Mouse (Mus musculus): ENCODE measurements around the gene Olfr695. TPM values are rescaled to one million over a fixed set of nuclear protein-coding genes. Genes with fewer than 3 reads are reported as not detected.

Olfr695 gene
- polyA plus RNA-seq, 1 experiment, result not detected

DNA sequence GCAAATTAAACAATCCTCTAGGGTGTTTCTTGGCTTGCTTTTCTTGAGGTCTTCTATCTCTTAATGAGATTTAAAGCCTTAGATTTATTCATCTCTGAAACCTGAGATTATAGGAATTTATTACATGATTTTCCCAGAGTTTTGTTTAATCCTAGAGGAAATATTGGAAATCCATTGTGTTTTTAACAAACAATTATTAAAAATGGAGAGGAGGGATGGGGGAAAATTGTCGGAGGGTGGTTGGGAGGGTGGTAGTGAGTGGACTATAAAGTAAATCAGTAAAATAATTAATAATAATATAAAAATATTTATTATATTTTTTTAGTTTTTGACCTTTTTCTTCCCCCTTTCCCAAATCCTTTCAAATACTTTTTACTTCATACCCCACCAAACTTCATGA, 24.5 kb downstream of the Olfr695 start, which contains the start of gene Olfr694:
Gene Olfr694 (minus strand): TSS at position 101 of the 400 bp plus-strand sequence.
- no peak for TF ChIP-seq CTCF (IDR thresholded peaks at IDR 0.05; ENCODE audit: borderline replicate concordance, extremely low read depth, insufficient read depth, insufficient read length)
- TF ChIP-seq POLR2A (IDR thresholded peaks at IDR 0.05; ENCODE audit: borderline replicate concordance, extremely low read depth, insufficient read depth, insufficient read length, poor library complexity, severe bottlenecking), result no peak
- DNase-seq (ENCODE audit: low read depth), result no peak

DNA sequence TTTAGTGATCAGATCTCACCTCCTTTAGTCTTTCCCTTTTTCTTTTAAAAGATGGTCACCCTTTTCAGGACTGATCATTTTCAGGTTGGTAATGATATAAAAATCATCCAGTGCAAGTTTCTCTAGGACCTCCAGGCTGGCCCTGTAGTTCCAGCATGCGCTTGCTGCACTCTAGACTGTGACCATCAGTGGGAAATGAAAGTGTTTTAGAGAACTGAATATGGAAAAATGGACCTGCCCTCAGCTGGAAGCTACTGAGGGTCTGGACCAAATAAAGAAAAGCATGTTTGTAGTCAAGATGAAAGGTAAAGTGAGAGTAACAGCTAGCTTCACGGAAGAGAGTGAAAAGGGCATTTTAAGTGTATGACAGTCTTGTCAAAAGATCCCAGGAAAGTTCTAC, 30.8 kb downstream of the Olfr695 start:
- no peak for DNase-seq (ENCODE audit: low read depth)
- TF ChIP-seq POLR2A (IDR thresholded peaks at IDR 0.05; ENCODE audit: borderline replicate concordance, extremely low read depth, insufficient read depth, insufficient read length, poor library complexity, severe bottlenecking), result no peak
- no peak for TF ChIP-seq CTCF (IDR thresholded peaks at IDR 0.05; ENCODE audit: borderline replicate concordance, extremely low read depth, insufficient read depth, insufficient read length)

DNA sequence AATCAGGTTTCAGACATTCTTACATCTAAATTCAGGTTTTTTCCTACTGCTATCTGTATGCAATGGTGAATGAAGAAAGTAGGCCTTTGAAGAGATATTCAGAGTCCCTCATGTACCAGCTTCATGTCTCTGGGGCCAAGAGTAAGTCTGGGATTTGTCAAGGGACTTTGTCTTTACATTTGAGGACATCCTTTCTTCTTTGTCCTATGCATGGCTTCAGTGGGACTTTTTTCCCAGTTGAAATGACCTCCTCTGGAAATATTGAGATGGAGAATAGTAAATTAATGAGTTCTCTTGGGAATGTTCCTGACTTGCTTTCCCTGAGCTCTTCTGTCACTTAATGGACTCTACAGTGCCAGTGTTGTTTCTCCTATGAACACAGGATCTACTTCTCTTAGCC, 35.7 kb downstream of the Olfr695 start, which contains the start of gene Olfr693:
Gene Olfr693 (minus strand): TSS at position 101 of the 400 bp plus-strand sequence.
- DNase-seq (ENCODE audit: low read depth), result no peak
- no peak for TF ChIP-seq POLR2A (IDR thresholded peaks at IDR 0.05; ENCODE audit: borderline replicate concordance, extremely low read depth, insufficient read depth, insufficient read length, poor library complexity, severe bottlenecking)
- TF ChIP-seq CTCF (IDR thresholded peaks at IDR 0.05; ENCODE audit: borderline replicate concordance, extremely low read depth, insufficient read depth, insufficient read length), result no peak

Other genes starting within 250 kb of the Olfr695 start
- 0.01 TPM in 1 of 2 replicates, not detected in the other for gene Olfr693, start 35.8 kb downstream of the Olfr695 start, polyA plus RNA-seq (2012; rRNA removed)
- not detected in 2 replicates for gene Olfr694, start 24.6 kb downstream of the Olfr695 start, polyA plus RNA-seq (2012; rRNA removed)
- not detected in 2 replicates for gene Olfr697, start 26.0 kb upstream of the Olfr695 start, polyA plus RNA-seq (2012; rRNA removed)
- not detected in 2 replicates for gene Olfr698, start 39.0 kb upstream of the Olfr695 start, polyA plus RNA-seq (2012; rRNA removed)
- not detected in 2 replicates for gene Olfr699, start 76.8 kb upstream of the Olfr695 start, polyA plus RNA-seq (2012; rRNA removed)
- gene Olfr700, start 92.4 kb upstream of the Olfr695 start, polyA plus RNA-seq (2012; rRNA removed), result not detected in 2 replicates
- not detected in 2 replicates for gene Olfr701, start 97.7 kb upstream of the Olfr695 start, polyA plus RNA-seq (2012; rRNA removed)
- not detected in 2 replicates for gene Olfr702, start 117.5 kb upstream of the Olfr695 start, polyA plus RNA-seq (2012; rRNA removed)
- gene Olfr703, start 127.0 kb upstream of the Olfr695 start, polyA plus RNA-seq (2012; rRNA removed), result not detected in 2 replicates
- not detected in 2 replicates for gene Olfr704, start 146.8 kb upstream of the Olfr695 start, polyA plus RNA-seq (2012; rRNA removed)
- not detected in 2 replicates for gene Olfr705, start 160.5 kb upstream of the Olfr695 start, polyA plus RNA-seq (2012; rRNA removed)
- gene Olfr706, start 171.8 kb upstream of the Olfr695 start, polyA plus RNA-seq (2012; rRNA removed), result not detected in 2 replicates
- not detected in 2 replicates for gene Olfr707, start 184.8 kb upstream of the Olfr695 start, polyA plus RNA-seq (2012; rRNA removed)
- gene Olfr1532-ps1, start 191.6 kb upstream of the Olfr695 start, polyA plus RNA-seq (2012; rRNA removed), result not detected in 2 replicates
- not detected in 2 replicates for gene Olfr709-ps1, start 215.8 kb upstream of the Olfr695 start, polyA plus RNA-seq (2012; rRNA removed)
- not detected in 2 replicates for gene Olfr710, start 231.9 kb upstream of the Olfr695 start, polyA plus RNA-seq (2012; rRNA removed)
- not detected in 2 replicates for gene Olfr6, start 247.5 kb upstream of the Olfr695 start, polyA plus RNA-seq (2012; rRNA removed)

All from brain, embryonic 14.5 days (tissue).